Mouse (Mus musculus): ENCODE data around the gene Tmem123.

DNA sequence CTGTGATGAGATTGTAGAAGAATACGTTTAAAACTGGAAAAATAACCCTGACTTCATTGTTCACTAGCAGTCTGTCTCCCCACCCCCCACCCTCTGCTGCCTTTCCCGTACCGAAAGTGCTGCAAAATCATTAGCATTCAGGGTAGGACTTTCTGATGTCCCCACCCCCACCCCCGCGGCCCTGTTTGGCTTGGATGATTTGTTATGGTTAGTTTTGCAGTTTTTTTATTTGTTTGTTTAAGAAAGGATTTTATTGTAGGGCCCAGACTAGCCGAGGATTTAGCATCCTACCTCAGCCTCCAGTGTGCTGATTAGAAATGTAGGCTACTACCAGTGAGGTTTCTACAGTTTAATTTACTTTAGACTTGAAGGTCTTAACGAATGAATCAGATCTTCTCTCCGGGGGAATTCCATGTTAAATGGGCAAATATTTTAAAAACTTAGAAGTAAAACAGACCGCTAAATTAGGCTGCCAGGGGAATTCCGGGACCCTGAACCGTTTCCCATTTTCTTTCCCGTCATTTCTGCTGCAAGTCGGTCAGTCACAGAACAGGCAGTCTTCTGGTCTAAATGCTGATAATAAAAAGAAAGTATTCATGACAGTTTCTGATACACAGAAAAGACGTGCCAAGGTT, 74.1 kb downstream of the Tmem123 start:
- TF ChIP-seq CTCF (IDR thresholded peaks at IDR 0.05; ENCODE audit: borderline replicate concordance, insufficient read depth, low read length) (no peak), POLR2A (IDR thresholded peaks at IDR 0.05; ENCODE audit: low read depth, low read length) (0 out of 2 replicates have a peak, but pooled peaks have one; percentile 12)

Measured in embryonic fibroblast, embryonic 13.5 days (primary cell).